Mouse (Mus musculus): ENCODE measurements around the gene Zg16. TPM values are rescaled to one million over a fixed set of nuclear protein-coding genes. Genes with fewer than 3 reads are reported as not detected.

The Zg16 gene
- 1,501 TPM for polyA plus RNA-seq (2014; fragmentation: Illumina TruSeq; extraction: RNeasy Lipid Tissue Mini Kit (QIAGEN cat#74804); ENCODE audit: low read depth, low replicate concordance)

GRCm38 (mm10) chr7:127087278-127088010 is at the start of gene Zg16:
Gene Zg16, minus strand, starts transcription at chr7:127087328.

DNA sequence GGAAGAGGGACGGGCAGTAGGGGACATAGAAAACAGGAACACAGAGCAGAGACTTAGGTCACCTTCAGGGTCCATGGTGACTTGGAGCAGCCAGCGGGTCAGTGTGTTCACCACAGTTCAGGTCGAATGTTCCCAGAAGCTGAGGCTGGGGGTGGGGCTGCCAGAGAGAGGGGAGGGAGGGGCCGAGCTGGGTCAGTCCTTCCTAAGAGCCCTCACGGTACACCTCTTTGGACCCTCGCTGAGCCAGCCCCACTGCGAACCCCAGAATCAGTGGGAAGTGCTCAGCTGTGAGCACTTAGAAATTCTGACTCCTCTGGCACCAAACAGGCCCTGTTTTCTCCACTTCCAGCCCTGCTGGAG is 34.8 kb upstream of the Zg16 start, which contains the start of gene Qprt:
Gene Qprt, minus strand, starts transcription at position 316 of the 360 bp plus-strand sequence.

DNA sequence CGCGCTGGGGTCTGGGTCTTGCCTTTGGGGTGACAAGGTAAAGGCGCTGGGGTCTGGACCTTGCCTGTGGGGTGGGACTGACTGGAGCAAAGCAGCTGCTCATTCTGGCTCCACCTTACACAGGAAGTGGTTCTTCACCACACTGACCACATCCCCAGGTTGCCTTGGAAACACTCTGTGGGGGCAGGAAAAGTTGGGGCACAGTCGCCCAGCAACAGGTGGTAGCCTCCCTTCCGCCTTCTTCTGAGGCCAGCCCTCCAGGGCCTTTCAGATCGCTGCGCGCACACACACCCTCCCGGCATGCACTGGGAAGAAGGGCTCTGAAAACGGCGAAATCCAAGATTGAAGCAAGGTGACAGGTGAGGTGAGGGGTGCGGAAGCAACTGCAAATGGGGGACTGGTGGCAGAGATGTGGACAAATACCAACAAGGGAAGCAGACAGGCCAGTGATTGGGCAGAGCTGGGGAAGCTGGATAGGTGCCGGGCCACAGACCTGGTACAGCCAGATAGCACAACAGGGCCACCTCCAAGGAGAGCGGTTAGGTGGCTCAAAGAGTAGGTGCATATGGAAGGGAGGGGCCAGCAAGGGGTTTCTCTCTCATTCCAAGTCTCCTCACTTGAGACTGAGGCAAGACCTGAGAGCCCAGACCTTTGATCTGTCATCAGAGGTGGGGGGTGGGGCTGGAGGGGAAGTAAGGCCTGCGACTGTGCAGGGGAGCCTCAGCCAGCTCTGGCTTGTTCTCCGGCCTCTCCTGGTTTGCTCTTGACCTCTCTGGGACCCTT is 4.2 kb upstream of the Zg16 start, which contains the start of gene AI467606:
Gene AI467606, plus strand, starts transcription at position 246 of the 783 bp plus-strand sequence.

GRCm38 (mm10) chr7:127041851-127042672 is 45.1 kb downstream of the Zg16 start, which contains the start of gene Kif22:
Gene Kif22, minus strand, starts transcription at chr7:127042471.

GRCm38 (mm10) chr7:127026984-127027726 is 60.0 kb downstream of the Zg16 start, which contains the start of gene Maz:
Gene Maz, minus strand, starts transcription at chr7:127027037.

GRCm38 (mm10) chr7:127020901-127021562 is 66.1 kb downstream of the Zg16 start, which contains the start of the genes Gm42742 and Prrt2:
Gene Gm42742, minus strand, starts transcription at chr7:127021097.
Gene Prrt2, minus strand, starts transcription at chr7:127021211.

GRCm38 (mm10) chr7:127016971-127017949 is 69.9 kb downstream of the Zg16 start, which contains the start of gene Pagr1a:
Gene Pagr1a, minus strand, starts transcription at chr7:127017352.

GRCm38 (mm10) chr7:127016481-127016485 is 70.8 kb downstream of the Zg16 start, which contains the start of gene Pagr1b:
Gene Pagr1b, minus strand, starts transcription at chr7:127016484.

GRCm38 (mm10) chr7:127014320-127014719 is 72.8 kb downstream of the Zg16 start, which contains the start of gene Mvp:
Gene Mvp, minus strand, starts transcription at chr7:127014621.

Other genes with a start within 250 kb of the Zg16 start
- gene Doc2a, start 239.9 kb downstream of the Zg16 start, polyA plus RNA-seq (2014; fragmentation: Illumina TruSeq; extraction: RNeasy Lipid Tissue Mini Kit (QIAGEN cat#74804); ENCODE audit: low read depth, low replicate concordance): not detected
- 11.7 TPM for gene Hirip3, start 225.4 kb downstream of the Zg16 start, polyA plus RNA-seq (2014; fragmentation: Illumina TruSeq; extraction: RNeasy Lipid Tissue Mini Kit (QIAGEN cat#74804); ENCODE audit: low read depth, low replicate concordance)
- gene Ino80e, start 225.0 kb downstream of the Zg16 start, polyA plus RNA-seq (2014; fragmentation: Illumina TruSeq; extraction: RNeasy Lipid Tissue Mini Kit (QIAGEN cat#74804); ENCODE audit: low read depth, low replicate concordance): 17.4 TPM
- gene Taok2, start 202.6 kb downstream of the Zg16 start, polyA plus RNA-seq (2014; fragmentation: Illumina TruSeq; extraction: RNeasy Lipid Tissue Mini Kit (QIAGEN cat#74804); ENCODE audit: low read depth, low replicate concordance): 10.1 TPM
- gene Tmem219, start 164.4 kb downstream of the Zg16 start, polyA plus RNA-seq (2014; fragmentation: Illumina TruSeq; extraction: RNeasy Lipid Tissue Mini Kit (QIAGEN cat#74804); ENCODE audit: low read depth, low replicate concordance): 12.7 TPM
- gene Kctd13, start 158.4 kb downstream of the Zg16 start, polyA plus RNA-seq (2014; fragmentation: Illumina TruSeq; extraction: RNeasy Lipid Tissue Mini Kit (QIAGEN cat#74804); ENCODE audit: low read depth, low replicate concordance): 6.1 TPM
- not detected for gene Asphd1, start 137.7 kb downstream of the Zg16 start, polyA plus RNA-seq (2014; fragmentation: Illumina TruSeq; extraction: RNeasy Lipid Tissue Mini Kit (QIAGEN cat#74804); ENCODE audit: low read depth, low replicate concordance)
- gene Sez6l2, start 136.8 kb downstream of the Zg16 start, polyA plus RNA-seq (2014; fragmentation: Illumina TruSeq; extraction: RNeasy Lipid Tissue Mini Kit (QIAGEN cat#74804); ENCODE audit: low read depth, low replicate concordance): 2.1 TPM
- 14.6 TPM for gene Cdipt, start 111.4 kb downstream of the Zg16 start, polyA plus RNA-seq (2014; fragmentation: Illumina TruSeq; extraction: RNeasy Lipid Tissue Mini Kit (QIAGEN cat#74804); ENCODE audit: low read depth, low replicate concordance)
- gene Cdiptos, start 111.2 kb downstream of the Zg16 start, polyA plus RNA-seq (2014; fragmentation: Illumina TruSeq; extraction: RNeasy Lipid Tissue Mini Kit (QIAGEN cat#74804); ENCODE audit: low read depth, low replicate concordance): 1.6 TPM
- gene Mvp, start 72.7 kb downstream of the Zg16 start, polyA plus RNA-seq (2014; fragmentation: Illumina TruSeq; extraction: RNeasy Lipid Tissue Mini Kit (QIAGEN cat#74804); ENCODE audit: low read depth, low replicate concordance): 2.1 TPM
- gene Pagr1b, start 70.8 kb downstream of the Zg16 start, polyA plus RNA-seq (2014; fragmentation: Illumina TruSeq; extraction: RNeasy Lipid Tissue Mini Kit (QIAGEN cat#74804); ENCODE audit: low read depth, low replicate concordance): not detected
- not detected for gene Pagr1a, start 70.0 kb downstream of the Zg16 start, polyA plus RNA-seq (2014; fragmentation: Illumina TruSeq; extraction: RNeasy Lipid Tissue Mini Kit (QIAGEN cat#74804); ENCODE audit: low read depth, low replicate concordance)
- 0.69 TPM for gene Gm42742, start 66.2 kb downstream of the Zg16 start, polyA plus RNA-seq (2014; fragmentation: Illumina TruSeq; extraction: RNeasy Lipid Tissue Mini Kit (QIAGEN cat#74804); ENCODE audit: low read depth, low replicate concordance)
- gene Prrt2, start 66.1 kb downstream of the Zg16 start, polyA plus RNA-seq (2014; fragmentation: Illumina TruSeq; extraction: RNeasy Lipid Tissue Mini Kit (QIAGEN cat#74804); ENCODE audit: low read depth, low replicate concordance): 1.0 TPM
- 19.3 TPM for gene Maz, start 60.3 kb downstream of the Zg16 start, polyA plus RNA-seq (2014; fragmentation: Illumina TruSeq; extraction: RNeasy Lipid Tissue Mini Kit (QIAGEN cat#74804); ENCODE audit: low read depth, low replicate concordance)
- gene Kif22, start 44.9 kb downstream of the Zg16 start, polyA plus RNA-seq (2014; fragmentation: Illumina TruSeq; extraction: RNeasy Lipid Tissue Mini Kit (QIAGEN cat#74804); ENCODE audit: low read depth, low replicate concordance): 2.2 TPM
- gene AI467606, start 4.0 kb upstream of the Zg16 start, polyA plus RNA-seq (2014; fragmentation: Illumina TruSeq; extraction: RNeasy Lipid Tissue Mini Kit (QIAGEN cat#74804); ENCODE audit: low read depth, low replicate concordance): 2.7 TPM
- gene Qprt, start 34.9 kb upstream of the Zg16 start, polyA plus RNA-seq (2014; fragmentation: Illumina TruSeq; extraction: RNeasy Lipid Tissue Mini Kit (QIAGEN cat#74804); ENCODE audit: low read depth, low replicate concordance): 0.35 TPM
- 0.98 TPM for gene Spn, start 50.5 kb upstream of the Zg16 start, polyA plus RNA-seq (2014; fragmentation: Illumina TruSeq; extraction: RNeasy Lipid Tissue Mini Kit (QIAGEN cat#74804); ENCODE audit: low read depth, low replicate concordance)
- 11.7 TPM for gene Cd2bp2, start 108.7 kb upstream of the Zg16 start, polyA plus RNA-seq (2014; fragmentation: Illumina TruSeq; extraction: RNeasy Lipid Tissue Mini Kit (QIAGEN cat#74804); ENCODE audit: low read depth, low replicate concordance)
- gene Tbc1d10b, start 121.1 kb upstream of the Zg16 start, polyA plus RNA-seq (2014; fragmentation: Illumina TruSeq; extraction: RNeasy Lipid Tissue Mini Kit (QIAGEN cat#74804); ENCODE audit: low read depth, low replicate concordance): 4.4 TPM
- gene Mylpf, start 121.6 kb upstream of the Zg16 start, polyA plus RNA-seq (2014; fragmentation: Illumina TruSeq; extraction: RNeasy Lipid Tissue Mini Kit (QIAGEN cat#74804); ENCODE audit: low read depth, low replicate concordance): not detected
- 1.8 TPM for gene Zfp553, start 145.7 kb upstream of the Zg16 start, polyA plus RNA-seq (2014; fragmentation: Illumina TruSeq; extraction: RNeasy Lipid Tissue Mini Kit (QIAGEN cat#74804); ENCODE audit: low read depth, low replicate concordance)
- 1.1 TPM for gene Sept1, start 145.8 kb upstream of the Zg16 start, polyA plus RNA-seq (2014; fragmentation: Illumina TruSeq; extraction: RNeasy Lipid Tissue Mini Kit (QIAGEN cat#74804); ENCODE audit: low read depth, low replicate concordance)
- 0.98 TPM for gene Zfp771, start 156.9 kb upstream of the Zg16 start, polyA plus RNA-seq (2014; fragmentation: Illumina TruSeq; extraction: RNeasy Lipid Tissue Mini Kit (QIAGEN cat#74804); ENCODE audit: low read depth, low replicate concordance)
- 0.79 TPM for gene Dctpp1, start 173.4 kb upstream of the Zg16 start, polyA plus RNA-seq (2014; fragmentation: Illumina TruSeq; extraction: RNeasy Lipid Tissue Mini Kit (QIAGEN cat#74804); ENCODE audit: low read depth, low replicate concordance)
- gene Sephs2, start 186.7 kb upstream of the Zg16 start, polyA plus RNA-seq (2014; fragmentation: Illumina TruSeq; extraction: RNeasy Lipid Tissue Mini Kit (QIAGEN cat#74804); ENCODE audit: low read depth, low replicate concordance): 58.2 TPM
- gene Itgal, start 208.9 kb upstream of the Zg16 start, polyA plus RNA-seq (2014; fragmentation: Illumina TruSeq; extraction: RNeasy Lipid Tissue Mini Kit (QIAGEN cat#74804); ENCODE audit: low read depth, low replicate concordance): 1.4 TPM

Data from sigmoid colon, adult 10 weeks (tissue).